Mouse (Mus musculus): ENCODE data around the gene Chadl.

The Chadl gene

DNA sequence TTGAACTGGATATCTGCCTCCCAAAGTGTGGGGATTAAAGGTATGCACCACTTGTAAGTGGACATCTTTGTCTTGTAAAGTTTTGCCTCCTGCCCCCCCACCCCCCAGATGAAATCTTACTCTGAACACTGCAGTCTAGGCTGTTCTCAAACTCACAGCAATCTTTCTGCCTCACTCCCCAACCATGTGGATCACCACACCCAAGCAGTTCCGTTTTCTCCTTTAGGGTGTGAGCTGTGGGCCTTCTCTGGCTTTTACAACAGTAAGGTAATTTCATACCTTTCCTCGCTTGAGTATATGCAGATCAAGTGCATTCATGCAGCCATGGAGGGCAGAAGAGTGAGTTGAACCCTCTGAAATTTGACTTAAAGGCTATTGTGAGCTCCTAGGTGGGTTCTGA is 3.1 kb upstream of the Chadl start:
- DNase-seq: no peak

DNA sequence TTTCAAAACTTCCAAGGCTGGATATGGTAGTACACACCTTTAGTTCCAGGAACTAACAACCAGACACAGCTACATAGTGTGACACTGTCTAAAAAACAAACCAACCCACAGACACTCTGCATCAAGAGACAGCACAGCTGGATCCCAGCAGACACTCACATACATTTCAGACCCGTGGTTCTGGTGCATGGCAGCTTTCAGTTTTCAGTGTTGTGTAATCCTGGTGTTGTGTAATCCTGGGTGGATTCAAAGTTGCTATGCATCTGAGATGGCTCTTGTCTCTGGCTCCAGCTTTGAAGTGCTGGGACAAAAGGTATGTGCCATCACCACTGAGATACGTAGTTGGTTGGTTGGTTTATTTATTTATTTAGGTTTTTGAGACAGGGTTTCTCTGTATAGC is 1.4 kb upstream of the Chadl start:
- DNase-seq: peak; percentile 40

DNA sequence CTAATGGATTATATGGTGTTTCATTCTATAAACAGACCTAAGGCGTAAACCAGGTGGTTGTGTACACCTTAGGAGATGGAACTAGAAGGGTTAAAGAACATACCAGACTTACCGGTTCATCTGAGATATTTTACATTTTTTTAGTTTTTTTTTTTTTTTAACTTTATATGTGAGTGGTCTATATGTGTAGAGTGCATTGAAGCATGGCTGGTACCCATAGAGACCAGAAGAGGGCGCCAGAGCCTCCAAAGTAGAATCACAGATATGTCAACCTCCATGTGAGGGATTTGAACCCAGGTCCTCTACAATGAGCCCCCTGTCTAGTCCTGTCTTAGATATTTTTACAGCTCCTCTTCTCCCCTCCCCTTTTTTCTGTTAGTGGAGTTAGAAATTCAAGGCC is 760 bp upstream of the Chadl start:
- DNase-seq: peak; percentile 66

DNA sequence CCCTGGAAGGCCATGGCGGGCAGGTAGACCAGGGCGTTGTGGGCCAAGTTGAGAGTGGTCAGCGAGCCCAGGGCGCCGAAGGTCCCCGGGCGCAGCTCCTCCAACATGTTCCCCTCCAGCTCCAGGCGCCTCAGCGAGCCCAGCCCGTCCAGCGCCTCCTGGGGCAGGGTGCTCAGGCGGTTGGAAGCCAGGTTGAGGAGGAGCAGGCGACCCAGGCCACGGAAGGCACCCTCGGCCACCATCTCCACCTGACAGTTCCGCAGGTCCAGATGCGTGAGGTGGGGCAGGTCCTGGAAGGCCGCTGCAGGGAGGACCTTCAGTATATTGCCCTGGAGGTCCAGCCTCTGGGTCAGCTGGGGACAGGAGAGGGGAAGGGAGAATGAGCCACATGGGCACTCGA is 2.2 kb downstream of the Chadl start:
- DNase-seq: no peak

DNA sequence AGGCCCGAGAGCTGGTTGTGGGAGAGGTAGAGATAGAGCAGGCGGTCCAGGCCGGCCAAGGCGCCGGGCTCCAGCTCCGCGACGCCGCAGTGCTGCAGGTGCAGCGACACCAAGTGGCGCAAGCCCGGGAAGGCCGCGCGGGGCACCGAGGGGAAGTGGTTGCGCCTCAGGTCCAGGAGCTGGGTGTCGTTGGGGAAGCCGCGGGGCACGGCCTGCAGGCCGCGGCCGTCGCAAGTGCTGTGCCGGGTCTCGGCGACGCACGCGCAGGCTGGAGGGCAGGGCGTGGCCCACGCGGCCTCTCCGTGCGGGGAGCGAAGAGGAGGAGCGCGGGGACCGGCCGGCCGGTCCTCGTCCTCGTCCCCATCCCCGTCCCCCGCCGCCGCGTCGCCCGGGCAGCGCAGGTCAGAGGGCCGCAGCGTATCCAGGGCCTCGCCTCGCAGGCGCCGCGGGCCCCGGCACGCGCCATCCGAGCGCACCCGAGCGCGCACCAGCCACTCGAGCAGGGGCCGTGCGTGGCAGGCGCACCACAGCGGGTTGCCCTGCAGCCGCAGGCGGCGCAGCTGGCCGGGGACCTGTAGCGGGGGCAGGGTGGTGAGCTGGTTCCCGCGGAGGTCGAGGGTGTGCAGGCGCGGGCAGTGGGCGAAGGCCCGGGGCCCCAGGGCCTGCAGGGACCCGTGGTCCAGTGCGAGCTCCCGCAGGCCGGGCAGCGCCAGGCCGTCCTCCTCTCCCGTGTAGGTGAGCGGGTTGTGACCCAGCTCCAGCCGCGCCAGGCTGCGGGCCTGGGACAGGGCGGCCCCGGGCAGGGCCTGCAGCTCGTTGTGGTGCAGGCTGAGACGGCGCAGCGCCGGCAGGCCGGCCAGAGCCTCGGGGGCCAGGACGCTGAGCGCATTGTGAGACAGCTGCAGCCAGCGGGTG is 2.9 kb downstream of the Chadl start:
- peak; percentile 85 for DNase-seq

DNA sequence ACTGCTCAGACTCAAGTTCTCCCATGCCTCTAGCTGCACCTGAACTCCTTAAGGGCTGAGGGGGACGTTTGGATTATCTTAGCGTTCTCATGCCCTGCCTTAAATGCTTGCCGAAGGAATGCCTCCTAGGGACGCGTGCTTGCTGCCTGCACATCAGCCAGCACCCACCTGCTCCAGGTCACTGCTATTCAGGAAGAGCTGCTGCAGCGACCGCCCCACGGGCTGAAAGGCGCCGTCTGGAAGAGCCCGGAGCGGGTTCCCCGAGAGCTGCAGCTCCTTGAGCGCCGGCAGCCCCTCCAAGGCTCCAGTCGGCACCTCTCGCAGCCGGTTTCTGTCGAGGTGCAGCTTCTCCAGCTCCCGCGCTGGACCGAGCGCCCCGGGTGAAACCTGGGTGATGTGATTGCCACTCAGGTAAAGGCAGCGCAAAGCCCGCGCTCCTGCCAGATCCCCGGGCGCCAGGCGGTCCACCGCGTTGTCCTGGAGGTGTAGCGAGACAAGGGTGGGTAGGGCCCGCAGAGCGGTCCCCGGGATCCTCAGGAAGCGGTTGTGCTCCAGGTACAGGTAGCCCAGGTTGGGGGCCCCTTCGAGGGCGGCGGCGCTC is 3.6 kb downstream of the Chadl start:
- peak; percentile 20 for DNase-seq

DNA sequence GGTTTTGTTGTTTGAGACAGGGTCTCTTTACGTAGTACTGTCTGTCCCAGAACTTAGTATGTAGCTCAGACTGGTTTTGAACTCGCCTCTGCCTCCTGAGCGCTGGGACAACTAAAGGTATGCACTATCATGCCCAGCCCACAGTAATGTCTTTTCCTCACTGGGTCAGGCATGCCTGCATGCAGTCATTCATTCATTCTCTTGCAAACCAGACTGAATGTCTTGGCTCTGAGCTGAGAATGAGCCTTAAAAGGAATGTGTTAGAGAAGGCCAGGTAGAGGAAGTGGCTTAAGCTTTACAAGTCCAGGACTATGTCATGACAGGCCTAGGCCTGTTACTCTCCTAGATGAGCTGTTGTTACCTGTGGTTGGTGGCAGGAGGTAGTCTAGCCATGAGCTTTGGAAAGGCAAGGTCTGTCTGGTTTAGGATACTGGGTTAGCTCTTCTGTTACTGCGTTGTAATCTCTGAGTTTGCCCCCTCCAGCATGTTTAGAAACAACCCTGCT is 16.7 kb downstream of the Chadl start:
- DNase-seq: no peak

DNA sequence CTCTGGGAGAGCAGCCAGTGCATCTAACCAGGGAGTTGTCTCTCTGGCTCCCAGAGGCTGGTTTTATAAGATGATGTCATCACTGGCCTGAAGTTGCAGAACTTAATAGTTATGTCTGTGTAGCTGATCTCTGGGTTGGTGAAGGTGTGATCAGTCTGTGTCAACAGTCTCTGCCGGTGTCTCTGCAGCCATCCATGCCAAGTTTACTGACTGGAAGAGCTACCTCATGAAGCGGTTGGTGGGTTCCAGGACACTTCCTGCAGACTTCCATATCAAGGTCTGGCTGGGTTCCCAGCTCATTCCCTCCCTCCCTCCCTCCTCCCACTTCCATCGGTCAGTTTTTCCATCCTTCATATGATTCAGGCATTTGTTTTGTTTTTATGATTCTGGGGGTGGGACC is 20.4 kb downstream of the Chadl start:
- DNase-seq: no peak

DNA sequence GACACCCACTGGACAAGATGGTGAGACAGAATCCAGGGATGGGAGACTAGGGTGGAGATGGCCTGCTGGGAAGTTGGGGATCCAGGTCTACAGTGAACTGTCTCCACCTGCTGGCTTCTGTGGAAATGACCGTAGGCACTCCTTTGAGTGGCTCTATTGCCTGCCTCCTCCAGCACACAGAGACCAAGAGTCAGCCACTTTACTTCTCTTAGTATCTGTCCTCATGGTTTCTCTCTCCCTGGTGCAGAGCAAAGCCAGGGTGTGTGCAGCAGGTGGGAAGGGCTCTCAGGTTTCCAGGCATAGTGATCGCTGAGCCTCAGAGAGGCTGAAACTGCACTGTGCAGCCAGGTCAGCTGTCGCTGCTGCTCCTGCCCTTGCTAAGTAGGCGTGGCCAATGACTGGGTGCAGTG is 26.9 kb downstream of the Chadl start:
- peak; percentile 54 for DNase-seq

DNA sequence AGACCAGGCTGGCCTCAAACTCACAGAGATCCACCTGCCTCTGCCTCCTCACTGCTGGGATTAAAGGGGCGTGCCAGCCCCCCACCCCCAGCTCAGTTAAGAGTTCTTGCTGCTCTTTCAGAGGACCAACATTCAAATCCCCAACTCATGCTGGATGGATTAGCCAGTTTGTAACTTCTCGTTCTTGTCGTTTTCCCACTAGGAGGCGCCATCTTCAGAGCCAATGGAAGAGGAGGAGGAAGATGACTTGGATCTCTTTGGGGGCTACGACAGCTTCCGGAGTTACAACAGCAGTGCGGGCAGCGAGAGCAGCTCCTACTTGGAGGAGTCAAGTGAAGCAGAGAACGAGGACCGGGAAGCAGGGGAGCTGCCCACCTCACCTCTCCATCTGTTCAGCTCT is 30.1 kb downstream of the Chadl start:
- DNase-seq: no peak

DNA sequence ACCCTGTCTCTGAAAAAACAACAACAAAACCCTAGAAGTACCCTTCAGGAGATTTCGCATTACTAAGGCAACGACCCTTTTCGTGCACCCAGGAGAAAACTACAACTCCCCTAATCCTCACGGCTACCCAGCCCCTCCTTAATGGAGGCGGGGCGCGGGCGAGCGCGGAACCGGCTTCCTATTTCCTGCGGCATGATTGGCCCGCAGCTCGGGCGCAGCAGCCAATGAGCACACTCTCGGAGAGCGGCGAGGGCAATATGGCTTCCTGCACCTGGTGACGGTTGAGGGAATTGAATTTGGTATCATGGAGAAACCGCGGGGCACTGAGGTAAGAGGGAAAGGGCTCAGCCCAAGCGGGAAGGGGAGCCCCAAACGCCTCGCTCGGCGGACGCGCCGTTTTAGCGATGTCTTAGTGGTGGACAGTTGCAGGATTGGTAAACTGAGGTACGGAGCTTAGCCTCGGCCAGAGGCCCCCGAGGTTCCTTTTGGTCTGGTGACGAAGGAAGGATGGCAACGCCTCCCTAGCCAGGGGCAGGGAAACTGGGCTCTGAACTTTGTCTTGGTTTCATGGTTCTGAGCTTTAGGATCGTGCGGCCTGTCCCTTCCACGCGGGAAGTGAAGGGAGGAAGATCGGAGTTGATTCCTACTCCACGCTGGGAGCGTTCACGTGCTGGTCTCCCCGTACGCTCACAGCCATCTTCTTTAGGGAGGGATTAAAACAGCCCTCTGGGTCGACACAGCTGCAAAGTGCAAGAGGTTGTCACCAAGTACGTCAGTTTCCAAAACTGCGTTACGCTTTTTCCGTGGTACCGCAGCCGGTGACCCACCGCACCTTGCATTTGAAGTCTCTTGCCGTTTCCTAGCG is 33.2 kb downstream of the Chadl start, which contains the start of gene L3mbtl2:
TSS of gene L3mbtl2 (plus strand) at position 193 of the 865 bp plus-strand sequence.
- DNase-seq: peak; percentile 95

DNA sequence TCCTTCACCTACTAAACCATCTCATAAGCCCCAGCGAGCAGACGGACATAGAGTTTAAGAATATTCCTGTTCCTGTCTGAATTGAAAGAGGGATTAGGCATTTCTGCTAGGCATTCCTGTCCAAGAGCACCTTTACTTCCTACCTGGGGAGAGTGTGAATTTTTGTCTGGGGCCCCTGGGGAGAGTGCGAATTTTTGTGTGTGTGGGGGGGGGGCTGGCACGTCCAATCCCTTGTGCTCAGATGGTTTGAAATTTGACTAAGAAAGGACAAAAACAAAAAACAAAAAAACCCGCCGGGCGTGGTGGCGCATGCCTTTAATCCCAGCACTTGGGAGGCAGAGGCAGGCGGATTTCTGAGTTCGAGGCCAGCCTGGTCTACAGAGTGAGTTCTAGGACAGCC is 33.8 kb downstream of the Chadl start:
- DNase-seq: no peak

DNA sequence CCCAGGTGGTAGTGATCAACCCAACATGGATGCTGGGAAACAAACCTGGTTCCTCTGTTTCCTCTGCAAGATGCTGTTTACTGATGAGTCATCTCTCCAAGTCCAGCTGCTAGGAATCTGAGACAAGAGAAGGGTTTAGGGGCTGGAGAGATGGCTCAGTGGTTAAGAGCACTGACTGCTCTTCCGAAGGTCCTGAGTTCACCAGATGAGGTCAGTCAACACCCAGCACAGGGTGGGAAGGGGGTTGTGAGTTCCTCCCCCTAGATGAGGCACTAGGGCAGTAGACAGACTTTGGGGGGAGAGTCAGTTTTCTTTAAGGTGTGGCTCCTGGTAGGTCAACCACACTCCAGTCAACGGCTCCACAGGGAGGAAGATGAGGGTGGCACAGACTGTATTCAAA is 35.4 kb downstream of the Chadl start:
- DNase-seq: no peak

DNA sequence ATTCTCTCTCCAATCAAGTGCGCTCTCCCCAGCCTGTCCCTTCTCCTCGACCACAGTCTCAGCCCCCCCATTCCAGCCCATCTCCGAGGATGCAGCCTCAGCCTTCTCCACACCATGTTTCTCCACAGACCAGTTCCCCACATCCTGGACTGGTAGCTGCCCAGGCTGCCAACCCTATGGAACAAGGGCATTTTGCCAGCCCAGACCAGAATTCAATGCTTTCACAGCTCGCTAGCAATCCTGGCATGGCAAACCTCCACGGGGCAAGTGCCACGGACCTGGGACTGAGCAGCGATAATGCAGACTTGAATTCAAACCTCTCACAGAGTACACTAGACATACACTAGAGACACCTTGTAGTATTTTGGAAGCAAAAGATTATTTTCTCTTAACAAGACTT is 46.5 kb downstream of the Chadl start:
- no peak for DNase-seq

DNA sequence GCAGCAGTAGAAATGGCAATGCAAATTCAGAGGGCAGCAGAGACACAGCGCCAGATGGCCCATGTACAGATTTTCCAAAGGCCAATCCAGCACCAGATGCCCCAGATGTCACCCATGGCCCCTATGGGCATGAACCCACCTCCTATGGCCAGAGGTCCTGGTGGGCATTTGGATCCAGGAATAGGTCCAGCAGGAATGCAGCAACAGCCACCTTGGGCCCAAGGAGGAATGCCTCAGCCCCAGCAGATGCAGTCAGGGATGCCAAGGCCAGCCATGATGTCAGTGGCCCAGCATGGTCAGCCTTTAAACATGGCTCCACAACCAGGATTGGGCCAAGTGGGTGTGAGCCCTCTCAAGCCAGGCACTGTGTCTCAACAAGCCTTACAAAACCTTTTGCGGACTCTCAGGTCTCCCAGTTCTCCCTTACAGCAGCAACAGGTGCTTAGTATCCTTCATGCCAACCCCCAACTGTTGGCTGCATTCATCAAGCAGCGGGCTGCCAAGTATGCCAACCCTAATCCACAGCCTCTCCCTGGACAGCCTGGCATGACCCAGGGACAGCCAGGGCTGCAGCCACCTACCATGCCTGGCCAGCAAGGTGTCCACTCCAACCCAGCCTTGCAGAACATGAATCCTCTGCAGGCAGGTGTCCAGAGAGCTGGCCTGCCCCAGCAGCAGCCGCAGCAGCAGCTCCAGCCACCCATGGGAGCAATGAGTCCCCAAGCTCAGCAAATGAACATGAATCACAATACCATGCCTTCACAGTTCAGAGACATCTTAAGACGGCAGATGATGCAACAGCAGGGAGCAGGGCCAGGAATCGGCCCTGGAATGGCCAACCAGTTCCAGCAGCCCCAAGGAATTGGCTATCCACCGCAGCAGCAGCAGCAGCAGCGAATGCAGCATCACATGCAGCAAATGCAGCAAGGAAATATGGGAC is 47.3 kb downstream of the Chadl start:
- DNase-seq: no peak

Data from lung, postnatal 36 days (tissue).